Mouse (Mus musculus) embryo, embryonic 10.5 days (tissue): ENCODE measurements around the gene Slc17a7.

Experiments used
- DNase-seq: peaks from one replicate; pipeline ENCODE4 v3.0.0-alpha.2; 2015; ENCODE audit warnings: low spot score

Slc17a7 gene

GRCm38 (mm10) chr7:45178550-45178949 is 14.8 kb downstream of the Slc17a7 start:
- DNase-seq, result no peak

GRCm38 (mm10) chr7:45179469-45179868 is 15.7 kb downstream of the Slc17a7 start, which contains the start of gene Gfy:
Gfy (minus strand) TSS chr7:45179569.
- no peak for DNase-seq

GRCm38 (mm10) chr7:45180896-45181477 is 17.2 kb downstream of the Slc17a7 start, which contains the start of gene Pth2:
Pth2 (plus strand) TSS chr7:45180995.
- no peak for DNase-seq

- DNase-seq, result no peak
Measured at GRCm38 (mm10) chr7:45181540-45181939, 17.8 kb downstream of the Slc17a7 start.

GRCm38 (mm10) chr7:45182199-45182601 is 18.5 kb downstream of the Slc17a7 start:
- peak; percentile 95 for DNase-seq

- no peak for DNase-seq
Measured at GRCm38 (mm10) chr7:45182606-45183005, 18.9 kb downstream of the Slc17a7 start.

GRCm38 (mm10) chr7:45183672-45184071 is 19.9 kb downstream of the Slc17a7 start:
- no peak for DNase-seq

- DNase-seq, result no peak
Measured at GRCm38 (mm10) chr7:45185921-45186320, 22.2 kb downstream of the Slc17a7 start.

GRCm38 (mm10) chr7:45189600-45189999 is 25.9 kb downstream of the Slc17a7 start:
- DNase-seq, result no peak

GRCm38 (mm10) chr7:45190186-45190585 is 26.4 kb downstream of the Slc17a7 start:
- no peak for DNase-seq

GRCm38 (mm10) chr7:45191161-45191560 is 27.4 kb downstream of the Slc17a7 start:
- DNase-seq, result no peak

- DNase-seq, result peak; percentile 72
Measured at GRCm38 (mm10) chr7:45191803-45192363, 28.1 kb downstream of the Slc17a7 start.

GRCm38 (mm10) chr7:45192585-45193310 is 29.0 kb downstream of the Slc17a7 start:
- DNase-seq, result no peak

- no peak for DNase-seq
Measured at GRCm38 (mm10) chr7:45193406-45193805, 29.7 kb downstream of the Slc17a7 start.

- DNase-seq, result no peak
Measured at GRCm38 (mm10) chr7:45193871-45194785, 30.4 kb downstream of the Slc17a7 start.

GRCm38 (mm10) chr7:45195341-45196175 is 31.8 kb downstream of the Slc17a7 start:
- DNase-seq, result no peak

GRCm38 (mm10) chr7:45196176-45196535 is 32.4 kb downstream of the Slc17a7 start:
- DNase-seq, result no peak

- DNase-seq, result no peak
Measured at GRCm38 (mm10) chr7:45196994-45197393, 33.2 kb downstream of the Slc17a7 start.

GRCm38 (mm10) chr7:45198435-45198834 is 34.7 kb downstream of the Slc17a7 start:
- peak; percentile 82 for DNase-seq

GRCm38 (mm10) chr7:45198961-45199360 is 35.2 kb downstream of the Slc17a7 start:
- no peak for DNase-seq

GRCm38 (mm10) chr7:45202654-45203053 is 38.9 kb downstream of the Slc17a7 start:
- DNase-seq, result no peak
